Mouse (Mus musculus): ENCODE data around the gene Spopl. TPM values are rescaled to one million over a fixed set of nuclear protein-coding genes. Genes with fewer than 3 reads are reported as not detected.
"Not testable (repeated sequence)": the region's sequence is repeated elsewhere in the genome, so short reads cannot be mapped to it uniquely, and the experiment has no call there.

The Spopl gene
- polyA plus RNA-seq (2015; fragmentation: Nextera tagmentation; extraction: Ambion mirVana) = 7.0 and 8.4 TPM in 2 replicates

GRCm38 (mm10) chr2:23571302-23572156 is at the start of gene Spopl:
Gene Spopl (minus strand): TSS chr2:23572106.
- H3K4me1 ChIP-seq (replicated peaks; ENCODE audit: control insufficient read depth, insufficient read depth, low read length) = peaks cover 5% of the 10 kb centered on the region; the same call in 1 of the 2 replicates
- peak within 1 kb of the TSS; percentile 77 for H3K4me2 ChIP-seq (replicated peaks; ENCODE audit: low read depth)
- peak; percentile 91 for ATAC-seq
- H3K27me3 ChIP-seq (replicated peaks; ENCODE audit: control insufficient read depth, insufficient read depth, low read length) = no peaks in the 10 kb centered on the region
- H3K9me3 ChIP-seq (ENCODE audit: control insufficient read depth) = no peaks in the 10 kb centered on the region
- WGBS = 2% methylated on average over 58 of the region's 58 CpGs
- peak within 1 kb of the TSS; percentile 86 for H3K27ac ChIP-seq (ENCODE audit: low read depth, low read length)
- H3K36me3 ChIP-seq (ENCODE audit: control insufficient read depth, insufficient read depth) = no peaks in the 10 kb centered on the region
- no peak for TF ChIP-seq CTCF (IDR thresholded peaks at IDR 0.05; ENCODE audit: low read depth)
- peak within 1 kb of the TSS; percentile 90 for H3K4me3 ChIP-seq (ENCODE audit: low read depth, low read length)
- H3K9ac ChIP-seq (ENCODE audit: low read depth, low read length) = peak within 1 kb of the TSS; percentile 94

GRCm38 (mm10) chr2:23620128-23620527 is 48.2 kb upstream of the Spopl start:
- Histone ChIP-seq H3K9me3 (ENCODE audit: control insufficient read depth) (no peaks in the 10 kb centered on the region), H3K9ac (ENCODE audit: low read depth, low read length) (no peak overlapping the region), H3K4me1 (replicated peaks; ENCODE audit: control insufficient read depth, insufficient read depth, low read length) (no peaks in the 10 kb centered on the region), H3K4me2 (replicated peaks; ENCODE audit: low read depth) (no peak overlapping the region), H3K27ac (ENCODE audit: low read depth, low read length) (no peak overlapping the region), H3K27me3 (replicated peaks; ENCODE audit: control insufficient read depth, insufficient read depth, low read length) (no peaks in the 10 kb centered on the region), H3K4me3 (ENCODE audit: low read depth, low read length) (no peak overlapping the region), H3K36me3 (ENCODE audit: control insufficient read depth, insufficient read depth) (no peaks in the 10 kb centered on the region)
- ATAC-seq = no peak
- TF ChIP-seq CTCF (IDR thresholded peaks at IDR 0.05; ENCODE audit: low read depth) = no peak

GRCm38 (mm10) chr2:23617989-23618388 is 46.1 kb upstream of the Spopl start:
- H3K9ac ChIP-seq (ENCODE audit: low read depth, low read length) = no peak overlapping the region
- no peak for ATAC-seq
- no peak overlapping the region for H3K4me3 ChIP-seq (ENCODE audit: low read depth, low read length)
- H3K27ac ChIP-seq (ENCODE audit: low read depth, low read length) = no peak overlapping the region
- H3K36me3 ChIP-seq (ENCODE audit: control insufficient read depth, insufficient read depth) = no peaks in the 10 kb centered on the region
- no peak overlapping the region for H3K4me2 ChIP-seq (replicated peaks; ENCODE audit: low read depth)
- H3K27me3 ChIP-seq (replicated peaks; ENCODE audit: control insufficient read depth, insufficient read depth, low read length) = no peaks in the 10 kb centered on the region
- no peaks in the 10 kb centered on the region for H3K9me3 ChIP-seq (ENCODE audit: control insufficient read depth)
- no peak for TF ChIP-seq CTCF (IDR thresholded peaks at IDR 0.05; ENCODE audit: low read depth)
- H3K4me1 ChIP-seq (replicated peaks; ENCODE audit: control insufficient read depth, insufficient read depth, low read length) = no peaks in the 10 kb centered on the region

GRCm38 (mm10) chr2:23605391-23605790 is 33.5 kb upstream of the Spopl start:
- TF ChIP-seq CTCF (IDR thresholded peaks at IDR 0.05; ENCODE audit: low read depth) = no peak
- no peaks in the 10 kb centered on the region for H3K36me3 ChIP-seq (ENCODE audit: control insufficient read depth, insufficient read depth)
- H3K9me3 ChIP-seq (ENCODE audit: control insufficient read depth) = no peaks in the 10 kb centered on the region
- no peak overlapping the region for H3K4me3 ChIP-seq (ENCODE audit: low read depth, low read length)
- H3K9ac ChIP-seq (ENCODE audit: low read depth, low read length) = no peak overlapping the region
- no peaks in the 10 kb centered on the region for H3K4me1 ChIP-seq (replicated peaks; ENCODE audit: control insufficient read depth, insufficient read depth, low read length)
- no peak overlapping the region for H3K27ac ChIP-seq (ENCODE audit: low read depth, low read length)
- H3K27me3 ChIP-seq (replicated peaks; ENCODE audit: control insufficient read depth, insufficient read depth, low read length) = no peaks in the 10 kb centered on the region
- no peak overlapping the region for H3K4me2 ChIP-seq (replicated peaks; ENCODE audit: low read depth)
- no peak for ATAC-seq

- Histone ChIP-seq H3K27ac (ENCODE audit: low read depth, low read length) (no peak overlapping the region), H3K36me3 (ENCODE audit: control insufficient read depth, insufficient read depth) (no peaks in the 10 kb centered on the region), H3K9ac (ENCODE audit: low read depth, low read length) (no peak overlapping the region), H3K4me3 (ENCODE audit: low read depth, low read length) (no peak overlapping the region), H3K9me3 (ENCODE audit: control insufficient read depth) (no peaks in the 10 kb centered on the region), H3K4me2 (replicated peaks; ENCODE audit: low read depth) (no peak overlapping the region), H3K4me1 (replicated peaks; ENCODE audit: control insufficient read depth, insufficient read depth, low read length) (no peaks in the 10 kb centered on the region), H3K27me3 (replicated peaks; ENCODE audit: control insufficient read depth, insufficient read depth, low read length) (no peaks in the 10 kb centered on the region)
- WGBS = 60% methylated on average over 2 of the region's 2 CpGs
- no peak for ATAC-seq
- peak; percentile 41; the same call in 1 of the 2 replicates for TF ChIP-seq CTCF (IDR thresholded peaks at IDR 0.05; ENCODE audit: low read depth)
Measured at GRCm38 (mm10) chr2:23588769-23589168, 16.9 kb upstream of the Spopl start.

- H3K4me3 ChIP-seq (ENCODE audit: low read depth, low read length) = peak overlapping the region; percentile 90
- not testable (repeated sequence) for H3K27me3 ChIP-seq (replicated peaks; ENCODE audit: control insufficient read depth, insufficient read depth, low read length); H3K4me1 ChIP-seq (replicated peaks; ENCODE audit: control insufficient read depth, insufficient read depth, low read length); H3K36me3 ChIP-seq (ENCODE audit: control insufficient read depth, insufficient read depth); H3K27ac ChIP-seq (ENCODE audit: low read depth, low read length); ATAC-seq; H3K9me3 ChIP-seq (ENCODE audit: control insufficient read depth)
- peak overlapping the region; percentile 77 for H3K4me2 ChIP-seq (replicated peaks; ENCODE audit: low read depth)
- 13% methylated on average over 4 of the region's 4 CpGs for WGBS
- H3K9ac ChIP-seq (ENCODE audit: low read depth, low read length) = peak overlapping the region; percentile 94; the same call in 1 of the 2 replicates
Measured at GRCm38 (mm10) chr2:23572157-23572532, 239 bp upstream of the Spopl start.
